Mouse (Mus musculus): ENCODE measurements at regions not wholly inside any gene's neighbourhood (a gene's known extent, or its start where the extent isn't known, plus 50 kb on each side); places are given as distances from the start of the nearest gene placed in this dataset.

- Histone ChIP-seq H3K36me3 (ENCODE audit: control insufficient read depth, insufficient read depth, low read length) (no peaks in the 10 kb centered on the region), H3K9me3 (ENCODE audit: control insufficient read depth, low read length) (no peaks in the 10 kb centered on the region), H3K4me3 (ENCODE audit: low read depth, low read length) (no peak overlapping the region), H3K9ac (ENCODE audit: low read length) (no peak overlapping the region), H3K4me1 (replicated peaks; ENCODE audit: control insufficient read depth, insufficient read depth) (no peaks in the 10 kb centered on the region), H3K27ac (replicated peaks) (no peak overlapping the region), H3K4me2 (replicated peaks; ENCODE audit: low read depth) (no peak overlapping the region), H3K27me3 (ENCODE audit: control insufficient read depth, insufficient read depth, low read length) (no peaks in the 10 kb centered on the region)
- TF ChIP-seq EP300 (optimal IDR thresholded peaks at IDR 0.05) (no peak), CTCF (IDR thresholded peaks at IDR 0.05; ENCODE audit: low read depth) (no peak)
- DNase-seq (ENCODE audit: low spot score): no peak
- 23% methylated on average over 5 of the region's 5 CpGs for WGBS
- no peak for ATAC-seq (ENCODE audit: low FRiP score, low TSS enrichment)
Observed at GRCm38 (mm10) chr1:35358981-35359380, 509.2 kb downstream of the Plekhb2 start.

GRCm38 (mm10) chr1:35361465-35361864 lies 511.7 kb downstream of the Plekhb2 start:
- WGBS: 48% methylated on average over 3 of the region's 3 CpGs
- Histone ChIP-seq H3K27ac (replicated peaks) (no peak overlapping the region), H3K4me1 (replicated peaks; ENCODE audit: control insufficient read depth, insufficient read depth) (no peaks in the 10 kb centered on the region), H3K27me3 (ENCODE audit: control insufficient read depth, insufficient read depth, low read length) (no peaks in the 10 kb centered on the region), H3K4me2 (replicated peaks; ENCODE audit: low read depth) (no peak overlapping the region), H3K36me3 (ENCODE audit: control insufficient read depth, insufficient read depth, low read length) (no peaks in the 10 kb centered on the region), H3K4me3 (ENCODE audit: low read depth, low read length) (no peak overlapping the region), H3K9me3 (ENCODE audit: control insufficient read depth, low read length) (no peaks in the 10 kb centered on the region), H3K9ac (ENCODE audit: low read length) (no peak overlapping the region)
- TF ChIP-seq CTCF (IDR thresholded peaks at IDR 0.05; ENCODE audit: low read depth) (no peak), EP300 (optimal IDR thresholded peaks at IDR 0.05) (no peak)
- no peak for DNase-seq (ENCODE audit: low spot score)
- no peak for ATAC-seq (ENCODE audit: low FRiP score, low TSS enrichment)

GRCm38 (mm10) chr1:35362836-35363235 lies 513.1 kb downstream of the Plekhb2 start:
- TF ChIP-seq CTCF (IDR thresholded peaks at IDR 0.05; ENCODE audit: low read depth): no peak
- no peak for TF ChIP-seq EP300 (optimal IDR thresholded peaks at IDR 0.05)
- DNase-seq (ENCODE audit: low spot score): no peak
- no peaks in the 10 kb centered on the region for H3K4me1 ChIP-seq (replicated peaks; ENCODE audit: control insufficient read depth, insufficient read depth)
- no peak overlapping the region for H3K4me2 ChIP-seq (replicated peaks; ENCODE audit: low read depth)
- no peak for ATAC-seq (ENCODE audit: low FRiP score, low TSS enrichment)
- H3K27me3 ChIP-seq (ENCODE audit: control insufficient read depth, insufficient read depth, low read length): no peaks in the 10 kb centered on the region
- 50% methylated on average over 3 of the region's 3 CpGs for WGBS
- no peak overlapping the region for H3K4me3 ChIP-seq (ENCODE audit: low read depth, low read length)
- no peaks in the 10 kb centered on the region for H3K36me3 ChIP-seq (ENCODE audit: control insufficient read depth, insufficient read depth, low read length)
- H3K9ac ChIP-seq (ENCODE audit: low read length): no peak overlapping the region
- H3K27ac ChIP-seq (replicated peaks): no peak overlapping the region
- no peaks in the 10 kb centered on the region for H3K9me3 ChIP-seq (ENCODE audit: control insufficient read depth, low read length)

- ATAC-seq (ENCODE audit: low FRiP score, low TSS enrichment) (no peak), DNase-seq (ENCODE audit: low spot score) (no peak)
- H3K27ac ChIP-seq (replicated peaks): no peak overlapping the region
- TF ChIP-seq CTCF (IDR thresholded peaks at IDR 0.05; ENCODE audit: low read depth): no peak
- TF ChIP-seq EP300 (optimal IDR thresholded peaks at IDR 0.05): no peak
- 68% methylated on average over 2 of the region's 2 CpGs for WGBS
- H3K9me3 ChIP-seq (ENCODE audit: control insufficient read depth, low read length): no peaks in the 10 kb centered on the region
- no peaks in the 10 kb centered on the region for H3K36me3 ChIP-seq (ENCODE audit: control insufficient read depth, insufficient read depth, low read length)
- H3K4me1 ChIP-seq (replicated peaks; ENCODE audit: control insufficient read depth, insufficient read depth): no peaks in the 10 kb centered on the region
- no peak overlapping the region for H3K4me3 ChIP-seq (ENCODE audit: low read depth, low read length)
- H3K4me2 ChIP-seq (replicated peaks; ENCODE audit: low read depth): no peak overlapping the region
- no peak overlapping the region for H3K9ac ChIP-seq (ENCODE audit: low read length)
- H3K27me3 ChIP-seq (ENCODE audit: control insufficient read depth, insufficient read depth, low read length): no peaks in the 10 kb centered on the region
Observed at GRCm38 (mm10) chr1:35366559-35366958, 516.8 kb downstream of the Plekhb2 start.

GRCm38 (mm10) chr1:35372751-35373150 lies 523.0 kb downstream of the Plekhb2 start:
- 91% methylated on average over 4 of the region's 4 CpGs for WGBS
- TF ChIP-seq EP300 (optimal IDR thresholded peaks at IDR 0.05) (no peak), CTCF (IDR thresholded peaks at IDR 0.05; ENCODE audit: low read depth) (no peak)
- Histone ChIP-seq H3K4me1 (replicated peaks; ENCODE audit: control insufficient read depth, insufficient read depth) (no peaks in the 10 kb centered on the region), H3K4me3 (ENCODE audit: low read depth, low read length) (no peak overlapping the region), H3K27ac (replicated peaks) (no peak overlapping the region), H3K9ac (ENCODE audit: low read length) (no peak overlapping the region), H3K27me3 (ENCODE audit: control insufficient read depth, insufficient read depth, low read length) (no peaks in the 10 kb centered on the region), H3K4me2 (replicated peaks; ENCODE audit: low read depth) (no peak overlapping the region), H3K9me3 (ENCODE audit: control insufficient read depth, low read length) (no peaks in the 10 kb centered on the region), H3K36me3 (ENCODE audit: control insufficient read depth, insufficient read depth, low read length) (no peaks in the 10 kb centered on the region)
- no peak for ATAC-seq (ENCODE audit: low FRiP score, low TSS enrichment)
- no peak for DNase-seq (ENCODE audit: low spot score)

GRCm38 (mm10) chr1:35380633-35381385 lies 531.0 kb downstream of the Plekhb2 start:
- H3K9me3 ChIP-seq (ENCODE audit: control insufficient read depth, low read length): no peaks in the 10 kb centered on the region
- H3K4me1 ChIP-seq (replicated peaks; ENCODE audit: control insufficient read depth, insufficient read depth): no peaks in the 10 kb centered on the region
- H3K4me2 ChIP-seq (replicated peaks; ENCODE audit: low read depth): no peak overlapping the region
- DNase-seq (ENCODE audit: low spot score) (no peak), ATAC-seq (ENCODE audit: low FRiP score, low TSS enrichment) (peak; percentile 21; the same call in 1 of the 2 replicates)
- no peaks in the 10 kb centered on the region for H3K36me3 ChIP-seq (ENCODE audit: control insufficient read depth, insufficient read depth, low read length)
- no peak overlapping the region for H3K9ac ChIP-seq (ENCODE audit: low read length)
- no peak overlapping the region for H3K4me3 ChIP-seq (ENCODE audit: low read depth, low read length)
- no peaks in the 10 kb centered on the region for H3K27me3 ChIP-seq (ENCODE audit: control insufficient read depth, insufficient read depth, low read length)
- WGBS: 49% methylated on average over 11 of the region's 11 CpGs
- 0 out of 2 replicates have a peak overlapping the region, but pooled peaks have one; percentile 13 for H3K27ac ChIP-seq (replicated peaks)
- TF ChIP-seq CTCF (IDR thresholded peaks at IDR 0.05; ENCODE audit: low read depth): no peak
- no peak for TF ChIP-seq EP300 (optimal IDR thresholded peaks at IDR 0.05)

Data from stomach, postnatal 0 days (tissue).